ENCODE assay signal across 29 mouse cellular contexts in genomic region chr1:138273438-138273837, GRCm38 (mm10). TPM values are rescaled to one million over a fixed set of nuclear protein-coding genes. Genes with fewer than 3 reads are reported as not detected.
"Had no signal": no experiment of that assay in that cellular context is flagged by ENCODE, and none has a peak within 500 bp of the region (broad histone marks: within the 10 kb centered on the region; RNA-seq: fewer than 3 reads in every experiment).

Gene Atp6v1g3, plus strand, starts transcription at chr1:138273738.

- H3K9ac ChIP-seq: forebrain, postnatal 0 days; heart, embryonic 13.5 days; heart, embryonic 15.5 days; hindbrain, embryonic 13.5 days; hindbrain, embryonic 15.5 days; limb, embryonic 12.5 days; limb, embryonic 15.5 days; liver, embryonic 12.5 days; liver, embryonic 14.5 days had no signal

- H3K27me3 ChIP-seq: heart, embryonic 13.5 days; heart, embryonic 15.5 days; hindbrain, embryonic 13.5 days; hindbrain, embryonic 15.5 days; limb, embryonic 12.5 days; limb, embryonic 15.5 days; liver, embryonic 12.5 days had no signal

- DNase-seq: forebrain, postnatal 0 days; gastrocnemius, postnatal 14 days; gastrocnemius, postnatal 36 days; heart, adult 11 months; heart, adult 2 months; heart, postnatal 14 days; heart, postnatal 36 days; kidney, adult 18-20 months; kidney, postnatal 36 days; layer of hippocampus, adult 9-11 months; layer of hippocampus, postnatal 36 days; left cerebral cortex, postnatal 4 days had no signal

- H3K4me1 ChIP-seq: heart, embryonic 13.5 days; heart, embryonic 15.5 days; hindbrain, embryonic 13.5 days; hindbrain, embryonic 15.5 days; limb, embryonic 15.5 days; liver, embryonic 12.5 days had no signal

- ATAC-seq: forebrain, postnatal 0 days; hindbrain, postnatal 0 days; intestine, embryonic 16.5 days; liver, embryonic 12.5 days had no signal

- H3K27ac ChIP-seq: heart, adult 2 months; heart, embryonic 13.5 days; heart, embryonic 15.5 days; hindbrain, embryonic 13.5 days; hindbrain, embryonic 15.5 days; hindbrain, postnatal 0 days; limb, embryonic 12.5 days; limb, embryonic 15.5 days; liver, embryonic 12.5 days; liver, embryonic 14.5 days had no signal

- H3K36me3 ChIP-seq: heart, embryonic 13.5 days; heart, embryonic 15.5 days; hindbrain, embryonic 13.5 days; hindbrain, embryonic 15.5 days; limb, embryonic 12.5 days; limb, embryonic 15.5 days; liver, embryonic 12.5 days had no signal

- H3K9me3 ChIP-seq: heart, embryonic 13.5 days; heart, embryonic 15.5 days; hindbrain, embryonic 13.5 days; hindbrain, embryonic 15.5 days; limb, embryonic 12.5 days; limb, embryonic 15.5 days; liver, embryonic 12.5 days had no signal

- H3K4me3 ChIP-seq: heart, adult 2 months; heart, embryonic 13.5 days; heart, embryonic 15.5 days; hindbrain, embryonic 13.5 days; hindbrain, embryonic 15.5 days; limb, embryonic 12.5 days; limb, embryonic 15.5 days; liver, embryonic 12.5 days had no signal

- H3K4me2 ChIP-seq: heart, embryonic 11.5 days; heart, embryonic 13.5 days; heart, embryonic 15.5 days; hindbrain, embryonic 13.5 days; hindbrain, embryonic 15.5 days; limb, embryonic 12.5 days; limb, embryonic 15.5 days; liver, embryonic 12.5 days had no signal

RNA-seq across cellular contexts. Expression of gene Atp6v1g3, which starts in this region (rescaled TPM):
- polyA plus RNA-seq: forebrain, postnatal 0 days; heart, adult 2 months; heart, embryonic 11.5 days; heart, embryonic 13.5 days; heart, embryonic 15.5 days; heart, postnatal 0 days; hindbrain, embryonic 11.5 days; hindbrain, embryonic 13.5 days; hindbrain, embryonic 15.5 days; hindbrain, postnatal 0 days; intestine, embryonic 14.5 days; intestine, embryonic 16.5 days; large intestine, adult 2 months; liver, adult 2 months; liver, embryonic 12.5 days; liver, embryonic 14.5 days; liver, embryonic 16.5 days had no signal
